Mouse (Mus musculus) neutrophil, adult 5-6 weeks (primary cell): ENCODE data around the gene 2610528J11Rik. TPM values are rescaled to one million over a fixed set of nuclear protein-coding genes. Genes with fewer than 3 reads are reported as not detected.
"Not testable (repeated sequence)": the region's sequence is repeated elsewhere in the genome, so short reads cannot be mapped to it uniquely, and the experiment has no call there.

Experiments
- ATAC-seq: fragments of 151-379, 151-347 bp; 2 replicates; pipeline ENCODE4 v1.8.0; 2017; ENCODE audit warnings: mild to moderate bottlenecking, moderate TSS enrichment; ENCODE audit not compliant: insufficient number of reproducible peaks, poor library complexity, low FRiP score, severe bottlenecking; ENCODE audit errors: extremely low read depth
- total RNA-seq: library from RNA; stranded (forward); fragments of 200-1000 nt; gene quantifications from 2 replicates; pipeline ENCODE4 v1.2.3, GENCODE M21; 2017

Gene 2610528J11Rik
- total RNA-seq: not detected in 2 replicates

- no peak for ATAC-seq
Observed at GRCm38 (mm10) chr4:118526408-118527334, at the start of gene 2610528J11Rik. 2610528J11Rik (plus strand) TSS chr4:118526999.

DNA sequence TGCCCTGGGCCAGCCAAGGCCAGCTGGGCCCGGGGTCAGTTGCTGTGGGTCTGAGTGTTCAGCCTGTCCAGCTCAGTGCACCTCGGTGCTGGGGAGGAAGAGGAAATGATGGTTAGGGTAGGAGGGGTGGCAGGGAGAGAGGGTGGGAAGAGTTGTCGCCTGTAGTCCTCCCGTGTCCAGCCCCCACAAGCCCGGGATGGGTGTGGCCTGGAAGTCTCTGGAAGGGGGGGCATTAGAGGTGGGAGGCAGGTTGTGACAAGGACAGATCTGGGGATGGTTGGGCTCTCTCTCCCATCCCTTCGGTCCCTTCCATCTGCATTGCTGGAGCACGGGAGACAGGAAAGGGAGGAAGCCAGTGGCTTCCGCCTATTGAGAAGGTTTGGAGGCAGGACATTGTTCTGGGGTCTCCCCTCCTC is 37.1 kb upstream of the 2610528J11Rik start, which contains the start of gene Tie1:
Tie1 (minus strand) TSS at position 345 of the 416 bp plus-strand sequence.
- ATAC-seq: peak; percentile 23; the same call in 1 of the 2 replicates

DNA sequence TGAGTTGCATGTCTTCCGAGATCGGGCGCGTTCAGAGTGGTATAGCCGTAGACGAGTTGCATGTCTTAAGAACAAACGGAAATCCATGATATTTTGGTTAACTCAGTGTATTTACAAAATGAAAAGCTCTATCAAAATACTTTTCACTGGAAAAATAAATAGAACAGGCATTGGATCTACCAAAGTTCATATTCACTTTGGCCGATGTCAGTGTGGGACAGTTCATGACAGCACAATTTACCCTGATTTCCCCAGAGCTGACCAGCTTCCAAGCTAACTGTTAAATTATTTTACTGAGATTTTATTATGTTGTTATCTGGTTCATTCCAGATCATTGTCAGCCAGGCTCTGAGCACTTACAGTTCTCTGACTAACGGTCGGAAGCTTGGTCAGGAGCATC is 36.3 kb upstream of the 2610528J11Rik start:
- no peak for ATAC-seq

DNA sequence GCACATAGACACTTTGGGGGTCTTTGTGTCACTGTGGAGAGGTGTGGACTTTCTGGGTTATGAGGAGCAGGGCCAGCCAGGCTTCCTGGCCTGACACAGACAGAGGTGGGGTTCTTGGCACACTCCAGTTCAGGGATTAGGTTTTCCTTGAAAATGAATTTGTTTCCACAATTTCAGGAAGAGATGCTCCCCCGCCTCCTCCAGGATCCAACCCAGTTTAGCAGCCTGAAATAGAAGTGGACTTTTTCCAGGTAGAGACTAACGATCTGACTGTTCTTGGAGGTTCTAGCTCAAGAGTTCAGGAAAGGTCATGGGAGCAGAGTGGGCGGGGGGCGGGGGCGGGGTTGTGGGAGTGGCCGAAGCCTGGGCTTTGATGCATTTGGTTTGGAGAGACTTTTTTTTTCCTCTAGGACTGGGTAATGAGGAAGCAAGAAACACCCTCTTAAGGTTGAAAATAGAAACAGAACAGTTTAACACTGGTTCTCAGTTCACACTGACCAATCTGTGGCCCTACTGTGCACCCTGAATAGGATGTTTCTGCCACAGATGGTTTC is 26.6 kb upstream of the 2610528J11Rik start:
- no peak for ATAC-seq

DNA sequence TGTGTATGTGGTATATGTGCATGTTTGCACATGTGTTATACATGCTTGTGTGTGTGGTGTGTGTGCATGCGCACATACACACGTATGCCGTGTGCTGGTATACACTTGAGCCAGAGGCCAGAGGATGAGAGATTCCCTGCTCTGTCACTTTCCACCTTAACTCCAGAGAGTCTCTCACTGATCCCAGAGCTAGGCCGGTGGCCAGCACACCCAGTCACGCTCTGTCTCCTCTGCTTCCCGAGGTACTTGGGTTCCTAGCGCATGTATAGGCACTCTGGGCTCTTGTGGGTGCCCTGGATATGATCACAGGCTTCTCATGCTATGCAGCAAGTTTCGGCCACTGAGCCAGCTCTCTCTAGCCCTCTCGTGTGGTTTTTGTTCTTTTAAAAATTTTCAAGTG is 26.0 kb upstream of the 2610528J11Rik start:
- ATAC-seq: no peak

- ATAC-seq: no peak
Observed at GRCm38 (mm10) chr4:118505551-118505950, 21.2 kb upstream of the 2610528J11Rik start.

GRCm38 (mm10) chr4:118507171-118507570 is 19.6 kb upstream of the 2610528J11Rik start:
- ATAC-seq: not testable (repeated sequence)

- no peak for ATAC-seq
Observed at GRCm38 (mm10) chr4:118509050-118509449, 17.7 kb upstream of the 2610528J11Rik start.

- no peak for ATAC-seq
Observed at GRCm38 (mm10) chr4:118516699-118517496, 9.9 kb upstream of the 2610528J11Rik start.

DNA sequence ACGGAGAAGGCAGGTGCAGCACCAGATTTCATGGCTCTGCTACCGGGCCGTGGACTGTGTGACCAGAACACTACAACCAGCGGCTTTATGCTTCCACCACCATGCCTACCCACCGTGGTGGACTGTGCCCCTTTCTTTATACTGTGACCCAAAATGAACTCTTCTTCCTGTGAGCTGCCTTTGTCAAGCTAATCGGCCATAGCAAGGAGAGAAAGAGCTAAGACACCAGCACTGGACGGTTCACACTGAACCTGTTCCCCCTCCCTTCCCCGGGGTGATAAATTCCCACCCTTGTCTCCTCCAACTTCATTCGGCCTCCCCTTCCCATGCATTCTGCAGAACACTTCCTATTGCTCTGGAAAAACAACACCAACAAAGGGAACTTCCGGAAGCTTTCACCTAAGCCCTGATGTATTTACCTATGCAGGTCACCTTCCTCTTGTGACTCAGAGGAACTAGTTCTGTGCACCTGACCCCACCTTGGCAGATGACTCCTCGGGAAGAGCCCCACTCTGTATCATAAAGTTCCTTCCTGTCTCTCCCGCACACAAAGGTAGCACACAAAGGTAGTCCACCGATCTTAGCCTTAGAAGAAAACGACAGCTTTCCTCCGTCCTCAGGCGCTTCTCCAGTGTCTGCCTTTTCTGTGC is 9.2 kb upstream of the 2610528J11Rik start:
- no peak for ATAC-seq

DNA sequence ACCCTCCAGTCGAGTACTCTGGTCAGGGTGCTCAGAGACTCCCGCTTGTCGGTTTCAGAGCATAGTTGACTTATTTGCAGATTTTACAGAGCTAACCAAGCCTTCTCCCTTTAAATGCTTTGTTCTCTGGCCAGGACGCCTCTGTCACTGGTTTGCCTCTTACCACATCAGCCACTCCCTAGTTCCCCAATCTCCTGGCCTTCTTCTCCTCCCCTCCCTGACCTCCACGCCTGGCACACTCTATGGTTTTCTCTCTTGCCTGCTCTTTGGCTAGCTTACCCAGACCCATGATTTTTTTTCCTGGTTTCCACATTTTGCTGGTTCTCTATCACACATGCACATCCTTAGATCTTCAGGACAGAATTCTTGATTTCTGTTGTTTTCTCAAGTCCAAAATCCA is 8.6 kb upstream of the 2610528J11Rik start:
- ATAC-seq: no peak

DNA sequence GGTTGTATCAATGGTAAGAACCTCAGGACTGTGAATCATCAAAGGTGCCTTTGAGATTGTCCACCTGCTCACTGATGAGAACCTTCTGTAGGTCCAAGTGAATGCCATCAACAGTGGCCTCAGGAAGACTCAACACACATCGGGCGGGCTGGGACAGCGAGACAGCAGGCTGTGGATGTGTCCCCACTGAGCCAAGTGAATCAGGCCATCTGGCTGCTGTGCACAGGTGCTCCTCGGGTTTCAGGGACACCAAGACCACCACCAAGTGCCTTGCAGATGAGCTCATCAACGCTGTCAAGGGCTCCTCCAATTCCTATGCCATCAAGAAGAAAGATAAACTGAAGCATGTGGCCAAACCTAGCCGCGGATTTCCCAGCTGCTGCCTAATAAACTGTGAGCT is 4.6 kb upstream of the 2610528J11Rik start:
- no peak for ATAC-seq

DNA sequence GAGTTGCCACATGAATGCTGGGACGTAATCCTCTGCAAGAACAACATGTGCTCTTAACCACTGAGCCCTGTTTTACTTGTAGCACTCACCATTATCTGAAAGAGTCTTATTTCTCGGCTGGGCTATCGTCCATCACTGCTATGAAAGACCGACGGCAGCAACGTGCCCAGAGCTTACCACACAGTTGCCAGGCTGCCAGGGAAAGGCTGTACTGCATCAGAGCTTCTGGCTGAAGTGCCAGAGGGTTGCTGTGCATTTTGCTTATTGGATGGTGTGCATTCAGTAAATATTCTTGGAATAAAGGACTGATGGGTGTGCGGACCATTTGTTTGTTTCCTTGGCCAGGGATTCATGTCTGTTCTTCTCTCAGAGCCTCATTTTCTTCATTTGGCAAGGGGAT is 2.8 kb upstream of the 2610528J11Rik start:
- no peak for ATAC-seq

DNA sequence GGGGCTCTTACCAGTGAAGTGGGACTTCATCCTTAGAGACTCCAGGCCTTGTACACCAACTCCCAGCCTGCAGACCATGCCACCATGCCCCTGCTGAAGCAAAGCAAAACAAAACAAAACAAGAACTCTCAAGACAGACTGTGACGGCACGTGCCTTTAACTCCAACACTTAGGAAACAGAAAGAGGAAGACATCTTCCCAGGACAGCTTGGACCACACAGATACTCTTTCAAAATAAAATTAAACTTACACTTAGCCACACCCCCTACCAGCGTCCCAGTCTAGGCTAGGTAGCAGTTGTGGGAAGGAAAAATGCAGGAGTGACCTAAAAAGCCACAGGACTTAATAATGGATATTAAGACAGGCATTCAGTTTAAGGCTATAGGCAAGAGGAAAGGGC is 1.0 kb upstream of the 2610528J11Rik start:
- no peak for ATAC-seq

DNA sequence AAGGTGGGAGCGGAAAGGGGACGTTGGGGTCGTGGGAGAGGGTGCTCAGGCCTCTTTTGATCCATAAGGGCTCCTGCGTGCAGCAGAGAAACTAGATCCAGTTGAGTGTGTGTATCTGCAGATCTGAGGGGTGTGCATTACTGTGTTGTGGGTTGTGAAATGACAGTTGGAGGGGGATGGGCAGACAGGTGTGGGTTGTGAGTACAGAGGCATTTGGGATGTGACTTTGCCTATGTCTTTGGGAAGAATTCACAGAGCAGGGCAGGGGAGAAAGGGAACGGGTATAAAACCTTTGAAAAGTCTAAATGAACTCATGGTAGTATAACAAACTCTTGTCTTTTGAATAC is 509 bp downstream of the 2610528J11Rik start:
- ATAC-seq: no peak

DNA sequence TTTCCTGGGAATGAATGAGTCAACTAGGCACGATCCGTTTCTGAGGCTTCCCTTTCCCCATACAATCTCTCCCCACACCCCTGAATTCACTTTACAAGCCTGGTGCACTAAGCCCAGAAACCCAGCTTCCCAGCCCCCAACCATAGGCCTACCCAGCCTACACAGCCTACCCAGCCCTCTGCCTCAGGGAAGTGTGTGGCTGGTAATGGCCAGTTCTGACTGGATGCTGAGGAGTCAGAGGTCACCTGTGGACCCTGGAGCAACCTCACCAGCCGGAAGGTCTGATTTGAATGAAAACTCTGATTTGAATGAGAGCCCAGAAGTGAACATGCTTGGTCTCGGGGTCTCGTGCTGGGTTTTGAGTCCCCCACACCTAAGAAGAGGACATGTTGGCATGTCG is 921 bp downstream of the 2610528J11Rik start:
- ATAC-seq: no peak

- ATAC-seq: no peak
Observed at GRCm38 (mm10) chr4:118532663-118533062, 5.9 kb downstream of the 2610528J11Rik start.

GRCm38 (mm10) chr4:118533156-118533555 is 6.4 kb downstream of the 2610528J11Rik start:
- no peak for ATAC-seq

GRCm38 (mm10) chr4:118533605-118534004 is 6.8 kb downstream of the 2610528J11Rik start:
- no peak for ATAC-seq
